Mouse (Mus musculus): ENCODE results near the gene B9d2.
"Not testable (repeated sequence)": the region's sequence is repeated elsewhere in the genome, so short reads cannot be mapped to it uniquely, and the experiment has no call there.

The B9d2 gene

GRCm38 (mm10) chr7:25704716-25705364 is 24.3 kb downstream of the B9d2 start:
- DNase-seq (ENCODE audit: low read depth): no peak

- DNase-seq (ENCODE audit: low read depth): no peak
These were observed 25.2 kb downstream of the B9d2 start for GRCm38 (mm10) chr7:25705801-25706251.

GRCm38 (mm10) chr7:25706578-25707170 is 26.1 kb downstream of the B9d2 start:
- DNase-seq (ENCODE audit: low read depth): no peak

- DNase-seq (ENCODE audit: low read depth): peak; percentile 40
These were observed 27.2 kb downstream of the B9d2 start for GRCm38 (mm10) chr7:25707581-25708292.

GRCm38 (mm10) chr7:25709961-25710360 is 29.4 kb downstream of the B9d2 start:
- no peak for DNase-seq (ENCODE audit: low read depth)

GRCm38 (mm10) chr7:25710519-25711130 is 30.0 kb downstream of the B9d2 start:
- DNase-seq (ENCODE audit: low read depth): no peak

- DNase-seq (ENCODE audit: low read depth): no peak
These were observed 30.6 kb downstream of the B9d2 start for GRCm38 (mm10) chr7:25711165-25711564.

- peak; percentile 94 for DNase-seq (ENCODE audit: low read depth)
These were observed 31.2 kb downstream of the B9d2 start for GRCm38 (mm10) chr7:25711731-25712197.

- DNase-seq (ENCODE audit: low read depth): no peak
These were observed 32.2 kb downstream of the B9d2 start for GRCm38 (mm10) chr7:25712801-25713200.

GRCm38 (mm10) chr7:25714581-25714980 is 34.0 kb downstream of the B9d2 start:
- no peak for DNase-seq (ENCODE audit: low read depth)

- DNase-seq (ENCODE audit: low read depth): no peak
These were observed 35.2 kb downstream of the B9d2 start for GRCm38 (mm10) chr7:25715731-25716271.

GRCm38 (mm10) chr7:25717478-25717877 is 36.9 kb downstream of the B9d2 start:
- no peak for DNase-seq (ENCODE audit: low read depth)

GRCm38 (mm10) chr7:25718788-25719417 is 38.3 kb downstream of the B9d2 start, which contains the start of gene Ccdc97:
Gene Ccdc97 (minus strand): TSS chr7:25719088.
- DNase-seq (ENCODE audit: low read depth): peak; percentile 98

GRCm38 (mm10) chr7:25719761-25720610 is 39.4 kb downstream of the B9d2 start:
- DNase-seq (ENCODE audit: low read depth): peak; percentile 81

- DNase-seq (ENCODE audit: low read depth): no peak
These were observed 40.2 kb downstream of the B9d2 start for GRCm38 (mm10) chr7:25720760-25721159.

- DNase-seq (ENCODE audit: low read depth): not testable (repeated sequence)
These were observed 41.2 kb downstream of the B9d2 start for GRCm38 (mm10) chr7:25721776-25722175.

- DNase-seq (ENCODE audit: low read depth): no peak
These were observed 45.3 kb downstream of the B9d2 start for GRCm38 (mm10) chr7:25725886-25726285.

- no peak for DNase-seq (ENCODE audit: low read depth)
These were observed 47.2 kb downstream of the B9d2 start for GRCm38 (mm10) chr7:25727800-25728199.

- DNase-seq (ENCODE audit: low read depth): peak; percentile 62
These were observed 48.8 kb downstream of the B9d2 start for GRCm38 (mm10) chr7:25729396-25729795.

GRCm38 (mm10) chr7:25729862-25730261 is 49.3 kb downstream of the B9d2 start:
- DNase-seq (ENCODE audit: low read depth): no peak

Measured in 416B (cell line).